Mouse (Mus musculus): ENCODE data around the gene Chid1. TPM values are rescaled to one million over a fixed set of nuclear protein-coding genes. Genes with fewer than 3 reads are reported as not detected.

Gene Chid1
- polyA plus RNA-seq (2015; fragmentation: Nextera tagmentation; extraction: Ambion mirVana): 50.4 and 51.1 TPM in 2 replicates

DNA sequence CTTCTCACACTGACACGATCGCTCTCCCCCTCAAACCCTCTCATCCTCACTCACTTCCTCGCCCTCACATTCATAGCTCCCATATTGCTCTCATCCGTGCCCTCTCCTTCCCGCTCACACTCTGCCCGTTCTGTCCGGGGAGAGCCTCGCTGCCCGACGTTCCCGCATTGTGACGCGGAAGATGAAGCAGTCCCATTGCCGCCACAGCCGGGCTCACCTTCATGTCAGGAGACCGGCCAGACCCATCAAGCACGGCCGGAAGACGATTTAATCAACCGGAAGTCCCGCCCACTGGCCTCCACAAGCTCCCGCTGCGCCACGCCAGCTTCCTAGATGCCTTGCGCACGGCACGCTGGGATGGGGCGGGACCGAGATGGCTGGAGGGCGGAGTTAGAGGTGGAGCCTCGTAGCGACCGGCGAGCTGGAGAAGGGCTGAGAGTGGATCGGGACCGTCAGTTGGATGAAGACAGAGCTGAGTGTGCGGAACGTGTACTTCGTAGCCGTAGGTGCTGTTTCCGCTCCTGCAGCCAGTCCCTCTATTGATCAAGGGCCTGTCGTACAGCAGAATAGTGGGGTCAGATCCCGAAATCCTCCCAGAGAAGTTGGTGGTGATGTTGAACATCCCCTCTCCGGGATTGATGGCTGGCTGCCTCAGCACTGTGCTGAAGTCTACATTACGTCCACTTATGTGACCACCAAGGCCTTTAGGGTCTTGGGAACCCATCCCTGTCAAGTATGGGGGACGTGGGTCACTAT lies at the start of gene Chid1:
Gene Chid1 (minus strand): TSS at position 302 of the 756 bp plus-strand sequence.

DNA sequence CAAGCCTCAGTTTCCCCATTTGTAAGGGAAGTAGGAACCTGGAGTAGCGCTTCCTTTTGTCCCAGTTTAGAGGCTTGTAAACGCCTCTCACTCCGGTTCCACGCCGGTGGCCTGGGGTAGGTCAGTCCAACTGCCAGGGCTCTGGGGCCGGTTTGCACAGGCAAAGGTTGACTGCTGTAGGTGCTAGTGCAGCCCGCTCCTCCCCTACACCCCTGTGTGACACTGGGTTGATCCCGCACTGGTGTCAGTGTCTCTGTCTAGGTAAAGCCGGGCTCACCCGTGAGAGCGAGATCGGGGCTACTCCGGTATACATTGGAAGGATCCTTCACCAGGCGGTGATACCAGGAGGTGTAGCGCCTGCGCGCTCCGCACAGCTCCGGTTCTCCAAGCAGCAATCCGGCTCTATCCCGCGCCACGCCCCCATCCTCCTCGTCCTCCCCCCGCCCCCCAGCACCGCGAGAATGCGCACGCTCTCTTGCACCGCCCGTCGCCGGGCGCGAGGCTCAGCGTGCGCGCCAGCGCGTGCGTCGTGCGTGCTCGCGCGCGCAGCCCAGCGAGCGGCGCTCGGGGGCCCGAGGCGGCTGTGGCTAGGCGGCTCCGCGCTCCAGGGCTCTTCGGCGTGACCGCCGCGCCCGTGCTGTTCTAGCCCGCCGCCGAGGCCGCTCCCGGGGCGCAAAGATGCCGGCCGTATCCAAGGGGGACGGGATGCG lies 22.2 kb upstream of the Chid1 start, which contains the start of gene Ap2a2:
Gene Ap2a2 (plus strand): TSS at position 492 of the 710 bp plus-strand sequence.

DNA sequence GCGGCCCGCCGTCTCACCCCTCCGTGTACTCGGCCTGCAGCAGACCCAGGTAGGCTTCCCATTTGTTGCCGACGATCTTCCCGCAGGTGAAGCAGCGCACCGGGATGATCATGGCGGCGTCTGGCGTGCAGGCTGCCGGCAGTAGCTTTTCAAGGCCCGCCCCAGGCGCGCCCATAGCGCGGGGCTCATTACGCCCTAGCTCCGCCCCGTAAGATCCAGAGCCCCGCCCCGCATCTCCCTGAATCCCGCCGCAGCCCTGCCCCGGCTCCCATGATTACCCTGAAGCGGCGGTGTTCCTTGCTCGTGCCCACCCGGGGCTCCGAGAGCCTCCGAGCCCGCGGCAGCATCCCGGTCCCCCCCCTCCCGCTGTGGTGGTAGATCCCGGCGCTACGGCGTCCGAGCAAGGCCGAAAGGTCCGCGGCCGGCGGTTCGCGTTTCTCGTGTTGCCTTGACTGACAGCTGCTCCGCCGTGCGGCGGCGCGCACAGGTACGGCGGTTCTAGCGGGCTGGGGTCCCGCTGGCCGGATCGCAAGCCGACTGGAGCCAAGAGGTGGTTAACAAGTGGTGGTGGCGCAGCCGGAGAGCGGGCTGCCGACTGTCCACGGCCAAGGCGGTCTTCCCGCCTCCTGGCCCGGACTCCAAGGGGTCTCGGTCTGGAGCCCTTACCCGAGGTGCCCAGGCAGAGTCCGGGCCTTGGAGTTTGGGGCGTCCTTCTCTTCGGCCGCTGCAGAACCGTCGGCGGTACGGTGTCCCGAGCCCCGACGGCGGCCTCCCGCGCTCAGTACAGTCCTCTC lies 64.4 kb downstream of the Chid1 start, which contains the start of the genes Polr2l and Tspan4:
Gene Polr2l (minus strand): TSS at position 122 of the 794 bp plus-strand sequence.
Gene Tspan4 (plus strand): TSS at position 230 of the 794 bp plus-strand sequence.

DNA sequence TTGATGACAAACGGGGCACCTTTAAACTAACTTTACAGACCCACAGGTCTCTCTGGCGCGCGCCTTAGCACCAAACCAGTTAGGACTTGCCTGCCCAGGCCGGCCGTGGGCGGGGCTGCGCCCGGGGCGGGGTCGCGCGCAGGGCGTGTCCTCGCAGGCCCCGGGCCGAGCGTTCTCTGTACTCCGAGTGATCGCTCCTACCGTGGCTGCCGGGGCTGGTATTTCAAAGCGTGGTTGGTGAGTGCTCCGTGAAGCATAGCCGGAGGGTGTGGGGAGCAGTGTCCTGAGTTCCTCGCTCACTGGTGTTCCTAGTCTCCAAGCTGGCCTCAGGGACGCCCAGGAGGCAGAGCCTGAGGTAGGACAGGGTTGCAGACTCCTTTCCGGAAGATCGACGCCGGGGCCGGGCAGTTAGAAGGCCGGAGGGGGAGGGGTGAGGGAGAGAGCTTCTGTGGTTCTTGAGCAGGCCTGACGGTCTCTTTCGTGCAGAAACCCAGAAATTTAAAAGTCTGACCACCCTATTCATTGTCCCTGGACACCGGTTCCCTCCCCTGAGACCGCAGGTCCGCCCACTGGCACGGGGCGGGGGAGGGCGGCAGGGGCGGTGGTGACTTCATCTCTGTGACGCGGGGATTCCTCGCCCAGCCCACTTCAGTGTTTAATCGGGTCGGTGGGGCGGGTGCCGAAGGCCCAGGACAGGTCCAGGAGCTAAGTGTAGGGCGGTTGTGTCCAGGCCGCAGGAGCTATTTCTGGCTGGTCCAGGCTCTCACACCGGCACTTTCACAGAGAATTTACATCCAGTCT lies 72.2 kb downstream of the Chid1 start, which contains the start of gene Cd151:
Gene Cd151 (plus strand): TSS at position 163 of the 801 bp plus-strand sequence.

DNA sequence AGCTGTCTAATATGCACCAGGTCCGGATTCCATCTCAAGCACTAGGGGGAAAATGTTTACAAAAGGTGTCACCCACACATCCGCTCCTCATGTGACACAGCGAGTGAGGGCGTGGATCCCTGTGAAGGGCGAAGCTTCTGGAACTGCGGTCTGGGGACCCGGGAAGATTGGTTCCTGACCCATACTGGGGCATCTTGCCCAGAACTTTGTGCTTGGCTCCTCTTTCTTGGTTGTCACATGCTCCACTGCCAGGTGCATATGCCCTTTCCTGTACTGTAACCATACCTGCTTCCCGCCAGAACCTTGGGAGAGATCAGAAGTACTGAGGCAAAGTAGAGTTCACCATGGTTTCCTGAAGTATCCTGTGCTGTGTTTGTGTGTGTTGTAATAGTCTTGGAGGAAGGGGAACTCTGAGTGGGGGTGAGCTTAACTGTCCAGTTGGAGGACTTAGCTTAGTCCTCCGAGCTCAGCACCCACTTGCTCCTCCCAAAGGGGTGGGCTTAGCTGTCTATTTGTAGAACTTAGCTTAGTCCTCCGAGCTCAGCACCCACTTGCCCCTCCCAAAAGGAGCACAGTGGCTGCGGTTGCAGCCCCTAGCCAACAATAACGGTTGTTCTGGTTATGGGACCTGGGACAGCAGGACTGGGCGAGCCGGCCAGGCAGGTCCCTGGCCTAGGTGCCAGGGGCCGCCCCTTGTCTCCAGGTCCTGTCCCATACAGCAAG lies 79.1 kb downstream of the Chid1 start, which contains the start of gene Cracr2b:
Gene Cracr2b (plus strand): TSS at position 704 of the 723 bp plus-strand sequence.

DNA sequence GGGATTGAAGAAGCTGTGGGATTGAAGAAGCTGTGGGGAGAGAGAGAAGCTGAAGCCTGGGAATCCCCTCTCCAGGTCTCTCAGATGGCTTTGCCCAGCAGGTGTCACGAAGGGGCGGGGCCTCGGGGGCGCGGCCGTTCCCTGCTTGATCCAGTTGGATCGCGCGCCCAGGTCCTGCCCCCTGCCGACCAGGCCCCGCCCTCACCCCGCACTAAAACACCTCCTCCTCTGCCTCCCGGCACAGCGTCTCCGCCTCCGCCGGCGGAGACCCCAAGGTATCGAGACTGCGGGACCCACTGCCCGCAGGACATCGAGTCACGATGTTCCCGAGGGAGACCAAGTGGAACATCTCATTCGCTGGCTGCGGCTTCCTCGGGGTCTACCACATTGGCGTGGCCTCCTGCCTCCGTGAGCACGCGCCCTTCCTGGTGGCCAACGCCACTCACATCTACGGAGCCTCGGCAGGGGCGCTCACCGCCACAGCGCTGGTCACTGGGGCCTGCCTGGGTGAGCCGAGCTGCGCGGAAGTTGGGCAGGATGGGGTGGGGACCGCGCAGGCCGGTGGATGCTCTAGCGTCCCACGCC lies 84.6 kb downstream of the Chid1 start, which contains the start of gene Pnpla2:
Gene Pnpla2 (plus strand): TSS at position 232 of the 585 bp plus-strand sequence.

DNA sequence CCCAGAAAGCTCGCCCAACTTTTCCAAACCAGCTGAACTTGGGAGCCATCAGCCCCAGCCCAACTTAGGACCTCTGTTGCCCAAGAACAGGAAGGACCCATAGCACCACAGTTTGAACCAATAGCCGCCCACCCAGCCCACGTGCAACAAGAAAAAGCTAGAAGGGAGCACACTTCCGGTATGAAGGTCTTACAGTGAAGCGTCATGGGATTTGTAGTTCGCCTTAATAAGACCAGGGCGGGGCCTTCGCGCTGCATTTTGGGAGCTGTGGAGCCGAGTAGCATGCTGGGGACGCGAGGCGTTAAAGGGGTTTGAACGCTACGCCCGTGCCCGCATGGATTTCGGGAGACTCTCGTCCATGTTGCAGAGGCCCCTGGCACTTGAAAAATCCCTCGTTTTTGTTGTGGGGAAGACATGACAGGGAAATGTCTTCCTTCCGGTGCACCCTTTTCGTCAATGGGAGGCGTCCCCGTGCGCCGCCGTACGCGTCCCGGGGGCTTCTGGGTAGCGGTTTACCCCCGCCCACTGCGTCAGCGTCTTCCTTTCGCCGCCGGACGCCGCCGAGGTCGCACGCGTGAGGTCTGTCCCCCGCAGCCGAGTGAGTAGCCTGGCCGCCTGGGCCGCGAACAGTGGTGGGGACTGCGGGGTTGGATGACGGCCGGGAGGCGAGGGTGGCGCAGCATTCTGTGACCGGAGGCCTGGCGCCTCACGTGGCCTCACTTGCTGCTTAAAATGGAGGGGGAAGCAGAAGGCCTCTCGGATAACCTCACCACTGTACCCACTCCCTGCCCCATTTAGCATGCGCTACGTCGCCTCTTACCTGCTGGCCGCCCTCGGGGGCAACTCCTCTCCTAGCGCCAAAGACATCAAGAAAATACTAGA lies 92.3 kb downstream of the Chid1 start, which contains the start of gene Rplp2:
Gene Rplp2 (plus strand): TSS at position 261 of the 882 bp plus-strand sequence.

DNA sequence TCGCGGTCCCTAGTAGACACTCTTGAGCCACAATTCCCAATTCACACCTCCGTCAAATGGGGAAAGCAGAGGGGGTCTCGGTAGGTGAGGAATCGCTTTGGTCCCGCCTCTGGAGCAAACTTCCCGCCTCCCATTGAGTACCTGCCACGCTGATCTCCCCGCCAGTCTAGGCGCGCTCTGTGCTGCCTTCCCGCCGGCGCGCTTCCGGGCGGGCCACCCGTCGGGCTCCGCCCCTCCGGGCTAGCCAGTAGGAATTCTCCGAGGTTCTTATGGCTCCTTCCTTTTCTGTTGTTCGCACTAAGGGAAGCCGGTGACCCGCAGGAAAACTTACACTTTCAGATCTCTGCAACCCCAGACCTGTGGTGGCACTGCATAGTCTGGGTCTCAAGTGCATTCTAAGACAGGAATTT lies 95.8 kb downstream of the Chid1 start, which contains the start of gene Pidd1:
Gene Pidd1 (minus strand): TSS at position 198 of the 410 bp plus-strand sequence.

Other genes starting within 250 kb of the Chid1 start
- 0.62 and 1.3 TPM in 2 replicates for gene Drd4, start 247.9 kb downstream of the Chid1 start, polyA plus RNA-seq (2015; fragmentation: Nextera tagmentation; extraction: Ambion mirVana)
- 212 and 254 TPM in 2 replicates for gene Deaf1, start 212.2 kb downstream of the Chid1 start, polyA plus RNA-seq (2015; fragmentation: Nextera tagmentation; extraction: Ambion mirVana)
- gene Tmem80, start 212.1 kb downstream of the Chid1 start, polyA plus RNA-seq (2015; fragmentation: Nextera tagmentation; extraction: Ambion mirVana): 41.4 and 42.7 TPM in 2 replicates
- 0.45 and 0.84 TPM in 2 replicates for gene Eps8l2, start 201.0 kb downstream of the Chid1 start, polyA plus RNA-seq (2015; fragmentation: Nextera tagmentation; extraction: Ambion mirVana)
- gene Taldo1, start 147.7 kb downstream of the Chid1 start, polyA plus RNA-seq (2015; fragmentation: Nextera tagmentation; extraction: Ambion mirVana): 246 and 267 TPM in 2 replicates
- 44.0 and 44.6 TPM in 2 replicates for gene Gatd1, start 125.7 kb downstream of the Chid1 start, polyA plus RNA-seq (2015; fragmentation: Nextera tagmentation; extraction: Ambion mirVana)
- gene Cend1, start 110.4 kb downstream of the Chid1 start, polyA plus RNA-seq (2015; fragmentation: Nextera tagmentation; extraction: Ambion mirVana): 255 and 295 TPM in 2 replicates
- 69.2 and 77.6 TPM in 2 replicates for gene Slc25a22, start 102.0 kb downstream of the Chid1 start, polyA plus RNA-seq (2015; fragmentation: Nextera tagmentation; extraction: Ambion mirVana)
- gene Pidd1, start 95.8 kb downstream of the Chid1 start, polyA plus RNA-seq (2015; fragmentation: Nextera tagmentation; extraction: Ambion mirVana): 1.2 and 1.4 TPM in 2 replicates
- 775 and 923 TPM in 2 replicates for gene Rplp2, start 92.5 kb downstream of the Chid1 start, polyA plus RNA-seq (2015; fragmentation: Nextera tagmentation; extraction: Ambion mirVana)
- 19.9 and 22.2 TPM in 2 replicates for gene Pnpla2, start 84.7 kb downstream of the Chid1 start, polyA plus RNA-seq (2015; fragmentation: Nextera tagmentation; extraction: Ambion mirVana)
- 4.9 and 10.1 TPM in 2 replicates for gene Cracr2b, start 78.8 kb downstream of the Chid1 start, polyA plus RNA-seq (2015; fragmentation: Nextera tagmentation; extraction: Ambion mirVana)
- 18.5 and 18.6 TPM in 2 replicates for gene Cd151, start 72.5 kb downstream of the Chid1 start, polyA plus RNA-seq (2015; fragmentation: Nextera tagmentation; extraction: Ambion mirVana)
- 86.6 and 89.5 TPM in 2 replicates for gene Polr2l, start 64.7 kb downstream of the Chid1 start, polyA plus RNA-seq (2015; fragmentation: Nextera tagmentation; extraction: Ambion mirVana)
- 106 TPM in 2 replicates for gene Tspan4, start 64.6 kb downstream of the Chid1 start, polyA plus RNA-seq (2015; fragmentation: Nextera tagmentation; extraction: Ambion mirVana)
- 88.9 and 101 TPM in 2 replicates for gene Ap2a2, start 22.3 kb upstream of the Chid1 start, polyA plus RNA-seq (2015; fragmentation: Nextera tagmentation; extraction: Ambion mirVana)
- 0.08 and 0.15 TPM in 2 replicates for gene Muc6, start 115.5 kb upstream of the Chid1 start, polyA plus RNA-seq (2015; fragmentation: Nextera tagmentation; extraction: Ambion mirVana)
- gene Muc2, start 150.5 kb upstream of the Chid1 start, polyA plus RNA-seq (2015; fragmentation: Nextera tagmentation; extraction: Ambion mirVana): 0.32 and 0.65 TPM in 2 replicates
- gene Muc5ac, start 249.1 kb upstream of the Chid1 start, polyA plus RNA-seq (2015; fragmentation: Nextera tagmentation; extraction: Ambion mirVana): not detected in 2 replicates